Mouse (Mus musculus) kidney, postnatal 25 days (tissue): ENCODE measurements around the gene Snx27.

Experiments used
- DNase-seq, 2 experiments: peaks; one replicate each; pipeline ENCODE4 v3.0.0; 2021; ENCODE audit warnings: mixed read lengths in 2 of 2

Gene Snx27

DNA sequence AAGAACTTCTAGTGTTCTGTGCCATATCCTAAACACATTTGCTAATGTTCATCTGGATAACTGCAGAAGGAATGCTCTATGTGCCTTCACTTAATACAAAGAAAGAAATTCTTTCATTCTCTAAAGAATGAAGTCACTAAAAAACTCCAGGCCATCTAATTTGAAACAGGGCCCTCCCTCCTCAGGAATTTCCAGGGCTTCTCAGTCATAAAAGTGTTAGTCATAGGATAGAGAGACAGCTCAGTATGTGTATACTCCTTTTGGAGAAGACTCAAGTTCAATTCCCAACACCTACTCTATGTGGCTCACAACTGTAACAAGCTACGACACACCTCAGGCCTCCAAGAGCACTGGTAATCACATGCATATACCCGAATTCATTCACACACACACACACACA is 17.0 kb downstream of the Snx27 start:
- no peak for DNase-seq

DNA sequence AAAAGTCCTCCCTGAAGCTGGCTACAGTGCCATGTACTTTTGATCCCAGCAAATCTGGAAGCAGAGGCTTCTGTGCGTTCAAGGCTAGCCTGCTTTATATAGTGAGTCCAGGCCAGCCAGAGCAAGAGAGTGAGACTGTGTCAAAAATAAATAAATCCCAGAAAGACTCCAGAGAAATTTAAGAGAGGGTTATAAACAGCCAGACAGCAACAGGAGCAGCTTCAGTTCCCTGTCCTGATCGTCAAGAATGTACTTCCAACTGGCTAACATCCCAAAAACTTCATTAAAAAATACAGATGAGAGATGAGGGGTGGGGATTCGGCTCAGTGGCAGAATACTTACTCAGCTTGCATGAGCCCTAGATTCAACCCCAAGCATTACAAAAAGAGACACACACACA is 17.4 kb downstream of the Snx27 start:
- DNase-seq: no peak

GRCm38 (mm10) chr3:94564356-94565010 is 18.0 kb downstream of the Snx27 start:
- DNase-seq: no peak

- no peak for DNase-seq
Measured at GRCm38 (mm10) chr3:94563163-94563562, 19.4 kb downstream of the Snx27 start.

GRCm38 (mm10) chr3:94559931-94560429 is 22.5 kb downstream of the Snx27 start:
- DNase-seq: no peak

DNA sequence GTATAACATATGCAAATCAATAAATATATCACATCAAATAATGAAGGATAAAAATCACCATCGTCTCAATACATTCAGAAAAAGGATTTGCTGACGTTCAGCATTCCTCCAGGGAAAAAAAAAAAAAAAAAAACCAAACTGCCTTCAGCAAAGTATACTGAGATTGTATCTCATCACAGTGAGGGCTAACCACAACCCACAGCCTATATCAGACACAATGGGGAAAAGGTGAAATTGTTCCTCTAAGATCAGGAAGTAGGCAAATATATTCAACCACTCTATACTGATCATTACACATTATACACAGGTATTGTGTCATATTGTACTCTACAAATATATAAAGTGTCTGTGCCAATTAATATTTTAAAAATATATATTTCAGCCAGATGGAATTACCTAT is 33.5 kb downstream of the Snx27 start:
- DNase-seq: no peak

GRCm38 (mm10) chr3:94537187-94537586 is 45.3 kb downstream of the Snx27 start:
- no peak for DNase-seq

DNA sequence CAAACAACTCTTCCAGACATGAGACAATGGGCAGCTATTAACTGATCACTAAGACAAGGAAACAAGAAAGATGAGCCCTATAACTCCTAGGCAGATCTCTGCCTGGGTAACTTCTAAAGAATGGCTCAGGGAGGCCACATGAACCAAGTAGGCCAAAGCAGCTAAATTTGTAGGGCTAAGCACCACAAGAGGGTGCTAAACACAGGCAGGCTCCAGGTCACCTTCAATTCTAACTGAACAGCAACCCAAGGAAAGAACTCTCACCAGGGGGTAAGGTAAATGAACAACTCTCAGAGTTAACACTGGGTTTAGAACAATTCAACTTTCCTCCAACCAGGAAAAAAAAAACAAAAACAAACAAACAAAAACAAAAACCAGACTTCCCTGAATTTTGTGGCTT is 48.5 kb downstream of the Snx27 start:
- DNase-seq: peak; percentile 66 to 74

GRCm38 (mm10) chr3:94526731-94527130 is 55.8 kb downstream of the Snx27 start:
- DNase-seq: no peak

DNA sequence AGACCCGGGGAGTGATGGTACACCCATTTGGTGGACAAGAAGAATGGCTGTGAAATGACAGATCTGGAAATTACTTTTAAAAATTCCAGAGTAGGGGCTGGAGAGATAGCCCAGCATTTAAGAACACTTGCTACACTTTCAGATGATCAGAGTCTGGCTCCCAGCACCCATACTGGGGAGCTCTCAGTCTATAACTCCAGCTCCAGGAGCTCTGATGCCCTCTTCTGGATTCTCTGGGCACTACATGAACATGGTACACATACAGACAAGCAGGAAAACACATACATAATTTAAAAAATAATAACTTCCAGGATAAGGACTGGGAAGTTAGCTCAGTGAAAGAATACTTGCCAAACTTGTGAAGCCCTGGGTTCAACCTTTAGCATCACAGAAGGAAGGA is 75.9 kb downstream of the Snx27 start:
- peak in 1 of 2 experiments; percentile 21 for DNase-seq

GRCm38 (mm10) chr3:94502243-94502642 is 80.3 kb downstream of the Snx27 start:
- DNase-seq: peak in 1 of 2 experiments; percentile 34

GRCm38 (mm10) chr3:94497162-94497561 is 85.4 kb downstream of the Snx27 start:
- no peak for DNase-seq

DNA sequence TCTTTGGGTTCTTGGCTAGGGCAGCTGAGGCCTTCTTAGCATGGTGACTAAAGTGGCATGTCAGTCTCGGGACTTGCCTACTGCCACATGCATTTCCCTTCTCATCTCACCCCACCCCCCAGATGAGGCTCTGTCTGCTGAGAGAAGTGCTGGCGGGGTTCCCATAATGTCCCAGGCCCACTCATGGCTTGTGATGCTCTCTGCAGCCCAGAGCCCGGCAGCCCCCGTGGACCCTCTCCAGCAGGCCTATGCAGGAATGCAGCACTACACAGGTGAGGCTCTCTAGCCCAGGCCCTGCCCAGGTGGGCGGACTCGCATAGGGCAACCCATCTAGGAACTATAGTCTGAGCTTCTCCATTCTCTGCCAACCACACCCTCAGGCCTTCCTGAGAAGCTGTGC is 94.9 kb downstream of the Snx27 start:
- no peak for DNase-seq

- no peak for DNase-seq
Measured at GRCm38 (mm10) chr3:94485922-94486321, 96.6 kb downstream of the Snx27 start.

DNA sequence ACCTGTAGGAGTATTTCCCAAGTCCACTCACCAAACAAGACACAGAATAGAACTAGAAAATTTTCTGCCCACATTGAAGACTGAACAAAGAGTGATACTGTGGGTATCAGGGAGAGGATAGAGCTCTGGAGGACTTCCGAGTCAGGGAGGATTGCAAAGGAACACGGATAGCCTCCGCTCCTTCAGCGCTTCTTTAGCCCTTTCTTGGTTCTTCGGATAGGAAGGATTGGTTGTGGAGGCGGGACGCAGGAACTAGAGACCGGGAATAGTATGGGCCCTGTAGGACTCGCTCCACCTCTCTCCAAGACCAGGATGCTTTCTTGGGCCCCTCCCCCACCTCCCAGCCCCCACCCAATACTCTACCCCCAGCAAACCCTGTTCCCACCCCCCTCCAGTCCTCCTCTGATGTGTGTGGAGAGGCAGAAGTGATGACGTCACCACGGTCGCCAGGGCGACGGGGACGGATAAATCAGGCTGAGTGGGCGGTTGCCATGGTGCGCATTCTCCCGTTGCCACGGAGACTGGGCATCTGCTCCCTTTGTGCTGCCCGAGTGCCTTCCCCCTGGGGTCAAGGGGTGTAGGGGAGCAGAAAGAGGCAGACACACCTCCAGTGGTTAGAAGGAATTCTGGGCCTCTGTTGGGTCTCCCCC is 98.6 kb downstream of the Snx27 start:
- DNase-seq: peak in 1 of 2 experiments; percentile 7

GRCm38 (mm10) chr3:94482764-94483385 is 99.6 kb downstream of the Snx27 start:
- no peak for DNase-seq

DNA sequence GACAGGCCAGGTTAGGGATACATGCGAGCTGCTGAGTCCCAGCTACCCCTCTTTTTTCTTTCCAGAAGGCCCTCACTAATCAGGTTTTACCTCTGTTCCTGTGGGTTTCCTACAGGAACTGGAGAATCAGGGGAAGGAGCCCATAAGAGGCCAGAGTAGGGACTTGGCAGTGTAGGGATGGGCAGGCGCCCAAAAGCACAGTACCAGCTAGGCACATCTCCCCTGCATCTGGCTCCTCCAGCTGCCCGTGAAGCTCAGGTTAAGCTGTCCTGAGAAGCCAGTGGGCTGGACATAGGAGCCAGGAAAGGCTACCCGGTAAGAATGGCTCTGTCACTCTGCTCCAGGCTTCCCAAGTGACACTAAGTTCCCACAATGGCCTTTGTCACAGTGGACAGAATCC is 101.1 kb downstream of the Snx27 start:
- DNase-seq: no peak

DNA sequence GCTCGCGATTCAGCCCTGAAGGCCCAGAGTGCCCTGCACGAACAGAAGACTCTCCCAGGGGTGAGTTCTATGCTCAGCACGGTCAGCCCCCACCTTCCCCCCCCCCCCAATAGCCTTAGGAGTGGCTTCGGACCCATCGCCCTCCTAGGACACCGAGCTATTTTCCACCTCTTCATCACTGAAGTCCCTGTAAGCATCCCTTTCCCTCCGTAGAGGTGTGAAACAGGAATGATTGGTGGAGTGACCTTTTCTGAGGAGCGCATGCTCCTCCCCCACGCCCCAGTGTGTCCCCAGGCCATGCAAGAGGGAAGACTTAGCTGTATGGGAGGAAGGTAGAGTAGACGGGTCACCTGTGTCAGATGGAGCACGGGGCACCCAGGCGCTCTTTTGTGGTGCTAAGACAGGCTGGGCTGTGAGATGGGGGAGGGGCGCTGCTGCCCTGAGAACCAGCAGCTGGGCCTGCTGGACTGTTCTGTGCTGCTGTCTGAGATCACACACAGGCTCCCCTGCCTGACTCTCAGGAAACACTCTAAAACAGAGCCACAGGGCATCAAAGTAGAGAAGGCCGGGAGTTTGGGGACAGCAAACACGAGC is 102.1 kb downstream of the Snx27 start, which contains the start of gene Riiad1:
TSS of gene Riiad1 (minus strand) at position 51 of the 594 bp plus-strand sequence.
- no peak for DNase-seq

DNA sequence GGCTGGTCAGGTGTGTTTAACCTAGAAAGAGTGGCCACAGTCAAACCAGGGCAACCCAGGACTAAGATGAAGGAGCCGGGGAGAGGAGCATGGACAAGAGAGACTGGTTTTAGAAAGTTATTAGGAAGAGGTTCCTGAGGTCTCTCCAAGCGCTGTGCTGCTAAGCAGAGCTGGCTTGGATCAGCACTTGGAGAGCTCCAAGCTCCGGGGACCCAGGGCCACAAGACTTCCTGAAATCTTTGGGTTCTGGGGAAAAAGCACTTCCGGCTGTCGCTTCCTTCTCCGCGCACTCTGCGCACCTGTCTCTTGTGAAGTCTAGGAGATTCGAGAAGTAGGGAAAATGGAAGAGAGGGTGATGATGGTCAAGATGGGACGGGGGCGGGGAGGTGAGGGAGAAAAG is 103.0 kb downstream of the Snx27 start:
- DNase-seq: peak in 1 of 2 experiments; percentile 6

DNA sequence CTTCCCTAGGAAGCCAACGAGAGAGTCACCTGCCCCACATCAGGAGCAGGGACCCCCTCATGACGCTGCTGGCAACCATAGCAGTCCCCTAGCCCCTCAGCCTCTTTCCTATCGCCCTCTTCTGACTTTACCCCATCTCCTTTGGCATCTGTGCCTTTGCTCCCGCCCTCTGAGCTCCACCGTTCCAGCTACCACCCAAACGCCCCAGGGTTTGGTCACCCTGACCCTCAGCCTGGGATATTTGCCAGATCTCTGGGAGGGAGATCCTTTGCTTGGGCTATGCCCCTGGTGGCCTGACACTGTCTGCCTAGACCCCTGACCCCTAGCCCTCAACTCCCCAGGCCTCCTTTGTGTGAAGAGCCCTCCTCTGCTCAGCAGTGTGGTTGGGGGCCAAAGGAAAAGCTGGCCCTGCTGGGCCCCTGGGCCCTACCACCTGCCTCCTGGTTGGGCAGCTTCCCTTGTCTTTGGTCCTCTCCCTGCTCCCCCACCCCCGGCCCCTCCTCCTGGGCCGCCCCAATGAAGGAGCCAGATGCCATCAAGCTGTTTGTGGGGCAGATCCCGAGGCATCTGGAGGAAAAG is 103.8 kb downstream of the Snx27 start:
- no peak for DNase-seq

DNA sequence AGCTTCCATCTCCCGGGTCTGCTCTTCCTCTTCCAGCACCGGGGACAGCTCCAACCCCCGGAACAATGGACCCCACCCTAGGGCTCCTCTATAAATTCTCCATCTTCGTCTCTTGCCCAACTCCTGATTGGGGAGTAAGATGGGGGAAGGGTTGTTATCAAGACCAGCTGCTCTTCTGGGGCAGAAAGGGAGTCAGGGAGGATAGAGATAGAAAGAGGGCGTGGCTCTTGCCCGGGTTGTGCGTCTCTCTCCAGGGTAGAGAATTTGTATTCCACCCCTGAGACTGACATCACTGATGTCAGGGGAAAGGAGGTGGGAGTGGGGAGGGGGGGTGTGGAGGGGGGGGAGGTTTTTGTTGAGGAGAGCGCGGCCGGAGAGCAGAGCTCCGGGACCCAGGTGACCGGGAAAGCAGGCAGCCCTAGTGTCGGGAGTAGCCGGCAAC is 104.5 kb downstream of the Snx27 start, which contains the start of gene Celf3:
TSS of gene Celf3 (plus strand) at position 315 of the 442 bp plus-strand sequence.
- DNase-seq: no peak

GRCm38 (mm10) chr3:94477444-94477843 is 105.1 kb downstream of the Snx27 start:
- DNase-seq: no peak
